8 mouse cellular contexts compared by ENCODE assay signal in the genomic region with DNA sequence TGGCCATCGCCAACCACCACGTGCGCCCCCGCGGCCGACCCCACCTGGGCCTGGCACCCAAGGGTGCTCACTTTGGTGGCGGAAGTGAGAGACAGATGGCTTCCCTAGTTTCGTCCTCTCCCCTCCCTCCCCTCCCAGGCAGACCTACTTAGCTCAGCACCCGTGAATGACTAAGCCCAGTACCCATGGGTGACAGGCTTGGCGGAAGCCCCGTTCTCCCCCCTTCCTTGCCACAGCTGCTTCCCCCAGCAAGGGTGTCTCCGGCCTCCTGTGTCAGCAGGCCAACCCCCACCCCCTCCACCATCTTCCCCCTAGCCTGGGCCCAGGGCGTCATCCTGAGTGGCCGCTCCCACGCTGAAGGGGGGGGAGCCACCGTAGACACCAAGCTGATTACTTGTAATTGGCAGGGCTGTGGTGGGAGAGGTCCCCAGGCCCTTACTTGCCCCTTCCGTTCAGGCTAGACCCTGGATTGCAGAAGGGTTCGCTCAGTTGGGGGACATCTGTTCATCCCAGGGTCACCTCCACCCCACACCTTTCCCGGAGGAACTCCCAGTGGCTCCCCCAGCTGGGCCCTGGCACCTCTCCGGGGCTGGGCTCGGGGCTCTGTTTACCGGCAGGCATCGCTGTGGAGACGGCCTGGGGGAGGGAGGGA. TPM values are rescaled to one million over a fixed set of nuclear protein-coding genes. Genes with fewer than 3 reads are reported as not detected.
DNase-seq lines count a peak whose midpoint lies in the region; ATAC-seq and TF ChIP-seq lines count a peak whose summit lies in the region.

No protein-coding gene starts in this region.

- peak overlapping the region; percentile 75 for H3K9ac ChIP-seq in forebrain, embryonic 11.5 days (ENCODE audit: low read length)

- peak; percentile 13 for ATAC-seq in activated CD4-positive, CD25-positive, alpha-beta regulatory T cell, adult 4 months
- ATAC-seq in forebrain, embryonic 11.5 days (replicated peaks; ENCODE audit: low FRiP score) = no peak

- H3K4me1 ChIP-seq in forebrain, embryonic 11.5 days (replicated peaks; ENCODE audit: control insufficient read depth, insufficient read depth, low read length) = peaks cover 23% of the 10 kb centered on the region
- peaks cover 36% of the 10 kb centered on the region for H3K4me1 ChIP-seq in lung, adult 2 months (ENCODE audit: control insufficient read depth, insufficient read depth, low read length)
- H3K4me1 ChIP-seq in olfactory bulb, adult 2 months (ENCODE audit: control insufficient read depth, insufficient read depth, low read length) = peaks cover 60% of the 10 kb centered on the region

- peak; percentile 52 to 53 for DNase-seq in lung, adult 18-20 months
- DNase-seq in lung, postnatal 25 days (ENCODE audit: low spot score) = no peak
- DNase-seq in forebrain, embryonic 11.5 days (ENCODE audit: low spot score) = peak; percentile 77
- DNase-seq in induced T-regulatory cell, adult 2 months (ENCODE audit: low read depth) = peak; percentile 85
- DNase-seq in lung, adult 2 months = no peak
- no peak for DNase-seq in ovary, adult 18-20 months (ENCODE audit: low spot score)

- H3K27ac ChIP-seq in forebrain, embryonic 11.5 days (ENCODE audit: low read depth, low read length) = peak overlapping the region; percentile 67
- peak overlapping the region; percentile 47; the same call in 1 of the 2 replicates for H3K27ac ChIP-seq in olfactory bulb, adult 2 months (ENCODE audit: insufficient read depth, low read depth, low read length)

- 2% methylated on average over 23 of the region's 24 CpGs for WGBS in forebrain, embryonic 11.5 days
- 2% methylated on average over 24 of the region's 24 CpGs for WGBS in lung, adult 2 months
- 3% methylated on average over 24 of the region's 24 CpGs for WGBS in olfactory bulb, adult 2 months

- H3K4me3 ChIP-seq in forebrain, embryonic 11.5 days (ENCODE audit: low read depth, low read length) = peak overlapping the region; percentile 68
- H3K4me3 ChIP-seq in lung, adult 2 months (replicated peaks; ENCODE audit: extremely low read depth, low read depth, low read length) = peak overlapping the region; percentile 95
- peak overlapping the region; percentile 80 for H3K4me3 ChIP-seq in olfactory bulb, adult 2 months (ENCODE audit: insufficient read depth, low read depth, low read length)

- peak overlapping the region; percentile 89 for H3K4me2 ChIP-seq in forebrain, embryonic 11.5 days (ENCODE audit: low read depth, low read length, severe bottlenecking)

- H3K9me3 ChIP-seq in forebrain, embryonic 11.5 days (ENCODE audit: control insufficient read depth, low read length) = no peaks in the 10 kb centered on the region

- no peaks in the 10 kb centered on the region for H3K36me3 ChIP-seq in forebrain, embryonic 11.5 days (ENCODE audit: control insufficient read depth, insufficient read depth, low read length)

- no peak for TF ChIP-seq CTCF in lung, adult 2 months (IDR thresholded peaks at IDR 0.05; ENCODE audit: insufficient read depth, low read length)
- no peak for TF ChIP-seq CTCF in olfactory bulb, adult 2 months (IDR thresholded peaks at IDR 0.05; ENCODE audit: insufficient read depth, low read depth, low read length)

- peaks cover 26% of the 10 kb centered on the region for H3K27me3 ChIP-seq in forebrain, embryonic 11.5 days (ENCODE audit: control insufficient read depth, insufficient read depth, low read length)

- peak; percentile 31; the same call in 1 of the 2 replicates for TF ChIP-seq POLR2A in lung, adult 2 months (IDR thresholded peaks at IDR 0.05; ENCODE audit: borderline replicate concordance, extremely low read depth, low read depth, low read length)
- no peak; the same call in none of the 2 replicates for TF ChIP-seq POLR2A in olfactory bulb, adult 2 months (IDR thresholded peaks at IDR 0.05; ENCODE audit: insufficient read depth, low read depth, low read length)

RNA-seq across cellular contexts. Expression of gene Zbtb7a, which starts 3.2 kb away (rescaled TPM):
- polyA plus RNA-seq in activated CD4-positive, CD25-positive, alpha-beta regulatory T cell, adult 4 months (2017; shearing (Covaris generic)) = 10 to 100 TPM; 10.7 to 12.4 TPM
- polyA plus RNA-seq in forebrain, embryonic 11.5 days (2014; fragmentation: Nextera tagmentation; extraction: Ambion mirVana) = 8.8 and 10.1 TPM in 2 replicates
- polyA plus RNA-seq in lung, adult 2 months (2012; rRNA removed) = 66.7 and 83.6 TPM in 2 replicates
- polyA plus RNA-seq in olfactory bulb, adult 2 months (2012; ENCODE audit: insufficient read depth, insufficient read length, low replicate concordance, missing spikeins) = 77.0 TPM in 1 of 2 replicates, not detected in the other

RNA-seq across cellular contexts. Expression of gene Pias4, which starts 29.5 kb away (rescaled TPM):
- 10 to 100 TPM; 17.6 to 23.8 TPM for polyA plus RNA-seq in activated CD4-positive, CD25-positive, alpha-beta regulatory T cell, adult 4 months (2017; shearing (Covaris generic))
- 54.0 and 65.0 TPM in 2 replicates for polyA plus RNA-seq in forebrain, embryonic 11.5 days (2014; fragmentation: Nextera tagmentation; extraction: Ambion mirVana)
- polyA plus RNA-seq in lung, adult 2 months (2012; rRNA removed) = 33.0 and 40.0 TPM in 2 replicates
- not detected in 2 replicates for polyA plus RNA-seq in olfactory bulb, adult 2 months (2012; ENCODE audit: insufficient read depth, insufficient read length, low replicate concordance, missing spikeins)

RNA-seq across cellular contexts. Expression of gene Map2k2, which starts 32.5 kb away (rescaled TPM):
- polyA plus RNA-seq in activated CD4-positive, CD25-positive, alpha-beta regulatory T cell, adult 4 months (2017; shearing (Covaris generic)) = 10 to 100 TPM; 21.3 to 26.5 TPM
- 212 and 232 TPM in 2 replicates for polyA plus RNA-seq in forebrain, embryonic 11.5 days (2014; fragmentation: Nextera tagmentation; extraction: Ambion mirVana)
- polyA plus RNA-seq in lung, adult 2 months (2012; rRNA removed) = 147 and 176 TPM in 2 replicates
- polyA plus RNA-seq in olfactory bulb, adult 2 months (2012; ENCODE audit: insufficient read depth, insufficient read length, low replicate concordance, missing spikeins) = not detected in 2 replicates

RNA-seq across cellular contexts. Expression of gene Eef2, which starts 38.2 kb away (rescaled TPM):
- polyA plus RNA-seq in activated CD4-positive, CD25-positive, alpha-beta regulatory T cell, adult 4 months (2017; shearing (Covaris generic)) = 1,000 to 10,000 TPM in 1 of 2 experiments, 100 to 1,000 TPM in 1; 933 to 1,303 TPM
- 467 and 501 TPM in 2 replicates for polyA plus RNA-seq in forebrain, embryonic 11.5 days (2014; fragmentation: Nextera tagmentation; extraction: Ambion mirVana)
- 1,377 and 1,420 TPM in 2 replicates for polyA plus RNA-seq in lung, adult 2 months (2012; rRNA removed)
- polyA plus RNA-seq in olfactory bulb, adult 2 months (2012; ENCODE audit: insufficient read depth, insufficient read length, low replicate concordance, missing spikeins) = 423 and 2,167 TPM in 2 replicates

RNA-seq across cellular contexts. Expression of gene Creb3l3, which starts 39.6 kb away (rescaled TPM):
- not detected for polyA plus RNA-seq in activated CD4-positive, CD25-positive, alpha-beta regulatory T cell, adult 4 months (2017; shearing (Covaris generic))
- polyA plus RNA-seq in forebrain, embryonic 11.5 days (2014; fragmentation: Nextera tagmentation; extraction: Ambion mirVana) = 0.33 and 0.49 TPM in 2 replicates
- 0.15 and 0.47 TPM in 2 replicates for polyA plus RNA-seq in lung, adult 2 months (2012; rRNA removed)
- not detected in 2 replicates for polyA plus RNA-seq in olfactory bulb, adult 2 months (2012; ENCODE audit: insufficient read depth, insufficient read length, low replicate concordance, missing spikeins)

Comparison
In these comparisons a context has a peak if more than half of its experiments do, and no peak if none do; other contexts are left out.
1. DNase-seq: peak in lung, adult 18-20 months (2 of 2), forebrain, embryonic 11.5 days (single experiment) and induced T-regulatory cell, adult 2 months (single experiment); none in lung, postnatal 25 days (single experiment), lung, adult 2 months (single experiment) and ovary, adult 18-20 months (single experiment).
2. Peak in every context shown above with its lines, with median percentiles within 50 percentile points of each other: H3K4me3 ChIP-seq.